Mouse (Mus musculus) ES-E14 (cell line): Measurements from ENCODE around the gene Efna3.

Experiments used
- CHD2 ChIP-seq: IDR thresholded peaks from 2 replicates; pipeline ENCODE4 v1.6.1; 2014; ENCODE audit warnings: mild to moderate bottlenecking, low read depth, low read length, inconsistent platforms
- ZC3H11A ChIP-seq: IDR thresholded peaks from 2 replicates; pipeline ENCODE4 v1.6.1; 2012; ENCODE audit warnings: low read depth, mild to moderate bottlenecking, inconsistent platforms, low read length, borderline replicate concordance

DNA sequence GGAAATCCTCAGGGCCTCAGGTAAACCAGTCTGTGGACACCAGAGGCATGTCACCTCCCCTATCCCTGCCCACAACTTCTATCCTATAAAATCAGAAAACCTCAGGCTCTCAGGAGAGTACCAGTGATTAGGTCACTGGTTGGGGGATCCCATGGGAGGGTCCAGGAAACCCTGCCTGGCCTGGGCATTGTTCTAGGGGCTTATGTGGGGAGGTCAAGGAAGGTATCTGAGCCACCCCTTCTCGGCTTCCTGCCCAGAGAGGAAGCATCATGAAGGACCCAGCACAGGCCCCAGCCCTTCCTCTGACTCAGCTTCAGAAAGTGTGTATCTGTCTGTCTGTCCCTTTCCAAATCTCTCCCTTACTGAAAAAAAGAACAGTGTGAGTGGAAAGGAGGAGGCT is 25.2 kb upstream of the Efna3 start:
- TF ChIP-seq ZC3H11A (no peak), CHD2 (no peak)
